Mouse (Mus musculus): ENCODE data around the gene Wdfy2. TPM values are rescaled to one million over a fixed set of nuclear protein-coding genes. Genes with fewer than 3 reads are reported as not detected.

Wdfy2 gene
- total RNA-seq, 2 experiments from 2014 or later, result 6.5 to 6.9 TPM

Small RNA genes within 50 kb of the gene (microRNA-seq; reads per million reads assigned to microRNA genes)
- gene Mir6541 (not detected), gene Mir8098 (1.0 reads per million)

Other genes starting within 250 kb of the Wdfy2 start
- gene Serpine3, start 174.0 kb upstream of the Wdfy2 start, total RNA-seq (2021), result not detected
- 10 to 100 TPM; 12.4 to 13.2 TPM for gene Ints6, start 76.5 kb upstream of the Wdfy2 start, total RNA-seq (2021)
- gene Defb48, start 146.8 kb downstream of the Wdfy2 start, total RNA-seq (2021), result not detected
- gene Defb47, start 160.4 kb downstream of the Wdfy2 start, total RNA-seq (2021), result not detected
- gene Defb43, start 174.1 kb downstream of the Wdfy2 start, total RNA-seq (2021), result not detected
- gene Defb42, start 209.3 kb downstream of the Wdfy2 start, total RNA-seq (2021), result not detected
- not detected for gene Defb30, start 212.3 kb downstream of the Wdfy2 start, total RNA-seq (2021)